ENCODE assay signal across 10 mouse cellular contexts in the genomic region with DNA sequence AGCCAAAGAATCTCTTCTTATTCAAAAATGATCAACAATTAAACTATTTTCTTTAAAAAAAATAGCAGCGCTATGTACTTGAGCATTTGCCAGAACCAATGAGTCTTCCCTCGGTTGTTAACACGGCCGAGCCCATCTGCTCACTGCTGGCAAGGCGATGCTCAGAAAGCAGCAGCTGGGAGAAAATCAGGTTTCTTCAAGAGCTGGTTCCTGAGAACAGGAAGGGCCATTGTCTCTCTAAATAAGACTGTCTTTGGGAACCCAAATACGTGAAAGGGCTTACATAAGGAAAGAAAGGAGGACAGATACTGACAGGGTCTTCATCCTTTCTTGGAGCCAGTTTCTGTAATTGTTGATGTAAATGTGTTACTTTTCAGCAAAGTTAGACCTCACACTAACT.
DNase-seq lines count a peak whose midpoint lies in the region; ATAC-seq lines count a peak whose summit lies in the region.
"Had no signal": no experiment of that assay in that cellular context is flagged by ENCODE, and none has a peak within 500 bp of the region (broad histone marks: within the 10 kb centered on the region; RNA-seq: fewer than 3 reads in every experiment).

No protein-coding gene starts in this region.

- ATAC-seq in forebrain, embryonic 13.5 days: no peak; the same call in 1 of the 2 replicates
- ATAC-seq in hindbrain, embryonic 11.5 days (ENCODE audit: low FRiP score): peak; percentile 47; the same call in 1 of the 2 replicates
- peak; percentile 55; the same call in 1 of the 2 replicates for ATAC-seq in midbrain, embryonic 14.5 days (ENCODE audit: low FRiP score, low TSS enrichment)
- no peak for ATAC-seq in liver, embryonic 11.5 days (replicated peaks; ENCODE audit: low FRiP score)

- 4% methylated on average over 6 of the region's 6 CpGs for WGBS in forebrain, embryonic 13.5 days
- WGBS in forebrain, embryonic 10.5 days: 28% methylated on average over 6 of the region's 6 CpGs
- WGBS in hindbrain, embryonic 11.5 days: 13% methylated on average over 6 of the region's 6 CpGs
- WGBS in midbrain, embryonic 14.5 days: 8% methylated on average over 6 of the region's 6 CpGs
- 58% methylated on average over 6 of the region's 6 CpGs for WGBS in liver, embryonic 11.5 days

- H3K4me2 ChIP-seq in forebrain, embryonic 13.5 days: peak overlapping the region; percentile 12; the same call in 1 of the 2 replicates
- no peak overlapping the region for H3K4me2 ChIP-seq in hindbrain, embryonic 11.5 days (replicated peaks; ENCODE audit: low read depth, low read length)
- H3K4me2 ChIP-seq in midbrain, embryonic 14.5 days (ENCODE audit: low read length): no peak overlapping the region; the same call in 1 of the 2 replicates
- no peak overlapping the region for H3K4me2 ChIP-seq in liver, embryonic 11.5 days

- H3K36me3 ChIP-seq in forebrain, embryonic 13.5 days (ENCODE audit: poor library complexity, severe bottlenecking): no peaks in the 10 kb centered on the region
- no peaks in the 10 kb centered on the region for H3K36me3 ChIP-seq in forebrain, embryonic 10.5 days (replicated peaks)
- H3K36me3 ChIP-seq in hindbrain, embryonic 11.5 days (ENCODE audit: control insufficient read depth, insufficient read depth, low read length): no peaks in the 10 kb centered on the region
- no peaks in the 10 kb centered on the region for H3K36me3 ChIP-seq in midbrain, embryonic 14.5 days (ENCODE audit: control insufficient read depth, insufficient read depth, low read length)
- H3K36me3 ChIP-seq in liver, embryonic 11.5 days (ENCODE audit: control insufficient read depth, insufficient read depth, low read length): no peaks in the 10 kb centered on the region

- no peaks in the 10 kb centered on the region for H3K9me3 ChIP-seq in forebrain, embryonic 13.5 days (replicated peaks)
- H3K9me3 ChIP-seq in forebrain, embryonic 10.5 days: no peaks in the 10 kb centered on the region
- no peaks in the 10 kb centered on the region for H3K9me3 ChIP-seq in hindbrain, embryonic 11.5 days (ENCODE audit: control insufficient read depth, low read length)
- no peaks in the 10 kb centered on the region for H3K9me3 ChIP-seq in midbrain, embryonic 14.5 days (ENCODE audit: control insufficient read depth, low read length)
- H3K9me3 ChIP-seq in liver, embryonic 11.5 days (ENCODE audit: control insufficient read depth, low read length): no peaks in the 10 kb centered on the region

- H3K4me3 ChIP-seq in forebrain, embryonic 13.5 days: no peak overlapping the region
- no peak overlapping the region for H3K4me3 ChIP-seq in forebrain, embryonic 10.5 days
- H3K4me3 ChIP-seq in hindbrain, embryonic 11.5 days (ENCODE audit: low read depth, low read length): no peak overlapping the region
- no peak overlapping the region for H3K4me3 ChIP-seq in midbrain, embryonic 14.5 days (replicated peaks; ENCODE audit: low read depth, low read length)
- H3K4me3 ChIP-seq in liver, embryonic 11.5 days (ENCODE audit: low read depth, low read length): no peak overlapping the region

- peak overlapping the region; percentile 65 for H3K27ac ChIP-seq in forebrain, embryonic 13.5 days
- no peak overlapping the region for H3K27ac ChIP-seq in forebrain, embryonic 10.5 days
- peak overlapping the region; percentile 58; the same call in 1 of the 2 replicates for H3K27ac ChIP-seq in hindbrain, embryonic 11.5 days (ENCODE audit: low read depth, low read length)
- peak overlapping the region; percentile 66 for H3K27ac ChIP-seq in midbrain, embryonic 14.5 days (replicated peaks; ENCODE audit: low read depth, low read length)
- H3K27ac ChIP-seq in liver, embryonic 11.5 days (ENCODE audit: low read depth, low read length): no peak overlapping the region

- H3K9ac ChIP-seq in forebrain, embryonic 13.5 days: no peak overlapping the region
- H3K9ac ChIP-seq in hindbrain, embryonic 11.5 days (ENCODE audit: low read depth, low read length): no peak overlapping the region
- H3K9ac ChIP-seq in midbrain, embryonic 14.5 days (replicated peaks; ENCODE audit: low read length): no peak overlapping the region
- H3K9ac ChIP-seq in liver, embryonic 11.5 days (ENCODE audit: low read depth, low read length): no peak overlapping the region

- H3K27me3 ChIP-seq in forebrain, embryonic 13.5 days: no peaks in the 10 kb centered on the region
- H3K27me3 ChIP-seq in forebrain, embryonic 10.5 days (ENCODE audit: poor library complexity, severe bottlenecking): no peaks in the 10 kb centered on the region
- no peaks in the 10 kb centered on the region for H3K27me3 ChIP-seq in hindbrain, embryonic 11.5 days (ENCODE audit: control insufficient read depth, insufficient read depth, low read length)
- H3K27me3 ChIP-seq in midbrain, embryonic 14.5 days (ENCODE audit: control insufficient read depth, insufficient read depth, low read length): no peaks in the 10 kb centered on the region
- H3K27me3 ChIP-seq in liver, embryonic 11.5 days (replicated peaks; ENCODE audit: control insufficient read depth, insufficient read depth, low read length): no peaks in the 10 kb centered on the region
- H3K27me3 ChIP-seq: CH12.LX had no signal

- DNase-seq in forebrain, embryonic 10.5 days (ENCODE audit: extremely low spot score, low spot score): no peak
- DNase-seq in Muller cell, postnatal 12 days (ENCODE audit: inconsistent ontology term): peak; percentile 49
- DNase-seq in hindbrain, embryonic 11.5 days (ENCODE audit: low spot score): peak; percentile 49
- DNase-seq in midbrain, embryonic 14.5 days: peak; percentile 75
- DNase-seq in kidney, postnatal 14 days: no peak
- DNase-seq in lung, postnatal 4 days: no peak
- DNase-seq in liver, embryonic 11.5 days (ENCODE audit: low spot score): no peak
- DNase-seq: heart, postnatal 4 days had no signal

- H3K4me1 ChIP-seq in forebrain, embryonic 13.5 days: peaks cover 40% of the 10 kb centered on the region
- peaks cover 44% of the 10 kb centered on the region for H3K4me1 ChIP-seq in forebrain, embryonic 10.5 days
- H3K4me1 ChIP-seq in hindbrain, embryonic 11.5 days (replicated peaks; ENCODE audit: control insufficient read depth, insufficient read depth, low read length): peaks cover 12% of the 10 kb centered on the region
- peaks cover 40% of the 10 kb centered on the region for H3K4me1 ChIP-seq in midbrain, embryonic 14.5 days (ENCODE audit: control insufficient read depth, insufficient read depth, low read length)
- H3K4me1 ChIP-seq in liver, embryonic 11.5 days (replicated peaks; ENCODE audit: control insufficient read depth, insufficient read depth, low read length): no peaks in the 10 kb centered on the region

Comparison
In these comparisons a context has a peak if more than half of its experiments do, and no peak if none do; other contexts are left out.
1. H3K27ac ChIP-seq: peak in forebrain, embryonic 13.5 days (single experiment), hindbrain, embryonic 11.5 days (single experiment) and midbrain, embryonic 14.5 days (single experiment); none in forebrain, embryonic 10.5 days (single experiment) and liver, embryonic 11.5 days (single experiment).
2. ATAC-seq: peak in hindbrain, embryonic 11.5 days (single experiment) and midbrain, embryonic 14.5 days (single experiment); none in forebrain, embryonic 13.5 days (single experiment) and liver, embryonic 11.5 days (single experiment).
3. DNase-seq: peak in Muller cell, postnatal 12 days (single experiment), hindbrain, embryonic 11.5 days (single experiment) and midbrain, embryonic 14.5 days (single experiment); none in forebrain, embryonic 10.5 days (single experiment), kidney, postnatal 14 days (single experiment), lung, postnatal 4 days (0 of 2) and liver, embryonic 11.5 days (single experiment).